Mouse (Mus musculus): Measurements from ENCODE around the gene Brca1. TPM values are rescaled to one million over a fixed set of nuclear protein-coding genes. Genes with fewer than 3 reads are reported as not detected.
A peak's percentile ranks its signal among the peaks of the same experiment; 100 is the strongest.

Brca1 gene
- polyA plus RNA-seq, 1 experiment, result 0.65 TPM

- Histone ChIP-seq H3K4me3 (ENCODE audit: insufficient read depth, low read length) (no peak overlapping the region), H3K4me1 (ENCODE audit: control insufficient read depth, insufficient read depth, low read length) (no peaks in the 10 kb centered on the region), H3K27ac (ENCODE audit: insufficient read depth, low read length) (no peak overlapping the region)
- peak; percentile 49; the same call in 1 of the 2 replicates for TF ChIP-seq CTCF (IDR thresholded peaks at IDR 0.05; ENCODE audit: extremely low read depth, insufficient read depth, low read length)
- no peak for TF ChIP-seq POLR2A (IDR thresholded peaks at IDR 0.05; ENCODE audit: extremely low read depth, insufficient read depth, low read length)
Observed at GRCm38 (mm10) chr11:101518937-101519336, 32.8 kb downstream of the Brca1 start.

DNA sequence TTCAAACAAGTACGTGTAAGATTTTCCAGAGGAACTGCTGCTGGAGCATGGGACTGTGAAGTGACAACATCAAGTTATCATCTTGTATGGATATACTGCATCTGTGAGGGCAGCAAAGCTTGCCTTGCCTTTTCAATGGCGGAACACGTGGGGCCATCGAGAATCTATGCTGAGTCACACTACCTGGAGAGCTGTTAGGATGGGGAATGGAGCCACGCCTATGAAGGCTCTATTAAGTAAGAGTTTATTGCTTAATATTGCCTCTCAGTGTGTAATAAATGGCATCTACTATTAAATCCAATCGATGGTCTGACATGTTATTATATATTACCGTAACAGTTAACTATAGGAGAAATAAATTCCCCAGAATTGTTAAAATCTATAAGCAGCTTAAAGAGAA is 44.7 kb downstream of the Brca1 start:
- Histone ChIP-seq H3K27ac (ENCODE audit: insufficient read depth, low read length) (no peak overlapping the region), H3K4me3 (ENCODE audit: insufficient read depth, low read length) (no peak overlapping the region), H3K4me1 (ENCODE audit: control insufficient read depth, insufficient read depth, low read length) (no peaks in the 10 kb centered on the region)
- TF ChIP-seq CTCF (IDR thresholded peaks at IDR 0.05; ENCODE audit: extremely low read depth, insufficient read depth, low read length), result no peak
- no peak for TF ChIP-seq POLR2A (IDR thresholded peaks at IDR 0.05; ENCODE audit: extremely low read depth, insufficient read depth, low read length)

DNA sequence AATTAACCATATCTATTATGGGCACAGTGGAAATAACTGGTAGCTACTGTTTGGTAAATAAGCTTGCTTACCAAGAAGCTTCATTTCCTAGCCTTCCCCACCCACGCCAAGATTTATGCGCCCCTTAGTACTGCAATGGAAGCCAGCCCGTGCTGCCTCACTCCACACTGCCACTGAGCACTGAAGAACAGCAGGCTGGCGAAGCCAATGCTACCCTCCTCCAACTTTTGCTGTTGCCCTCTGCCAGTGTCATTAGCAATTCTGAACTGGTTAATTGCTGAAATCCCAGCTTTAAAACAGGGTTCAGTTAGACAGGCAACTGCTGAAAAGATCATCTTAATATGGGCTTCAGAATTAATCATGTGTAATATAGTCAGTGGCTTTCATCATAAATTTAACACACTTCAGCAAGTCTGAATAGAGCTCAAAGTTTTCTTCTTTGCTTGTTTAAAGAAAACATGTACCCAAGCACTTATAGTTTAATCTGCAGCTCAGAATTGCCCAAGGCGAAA is 45.4 kb downstream of the Brca1 start:
- no peak overlapping the region for H3K27ac ChIP-seq (ENCODE audit: insufficient read depth, low read length)

GRCm38 (mm10) chr11:101486126-101486525 is 65.6 kb downstream of the Brca1 start:
- Histone ChIP-seq H3K27ac (ENCODE audit: insufficient read depth, low read length) (no peak overlapping the region), H3K4me1 (ENCODE audit: control insufficient read depth, insufficient read depth, low read length) (no peaks in the 10 kb centered on the region), H3K4me3 (ENCODE audit: insufficient read depth, low read length) (no peak overlapping the region)
- TF ChIP-seq POLR2A (IDR thresholded peaks at IDR 0.05; ENCODE audit: extremely low read depth, insufficient read depth, low read length) (no peak), CTCF (IDR thresholded peaks at IDR 0.05; ENCODE audit: extremely low read depth, insufficient read depth, low read length) (no peak)

More for the DNA sequence above, 45.4 kb downstream of the Brca1 start:
- Histone ChIP-seq H3K4me3 (ENCODE audit: insufficient read depth, low read length) (no peak overlapping the region), H3K4me1 (ENCODE audit: control insufficient read depth, insufficient read depth, low read length) (no peaks in the 10 kb centered on the region)
- TF ChIP-seq POLR2A (IDR thresholded peaks at IDR 0.05; ENCODE audit: extremely low read depth, insufficient read depth, low read length) (no peak), CTCF (IDR thresholded peaks at IDR 0.05; ENCODE audit: extremely low read depth, insufficient read depth, low read length) (no peak)

DNA sequence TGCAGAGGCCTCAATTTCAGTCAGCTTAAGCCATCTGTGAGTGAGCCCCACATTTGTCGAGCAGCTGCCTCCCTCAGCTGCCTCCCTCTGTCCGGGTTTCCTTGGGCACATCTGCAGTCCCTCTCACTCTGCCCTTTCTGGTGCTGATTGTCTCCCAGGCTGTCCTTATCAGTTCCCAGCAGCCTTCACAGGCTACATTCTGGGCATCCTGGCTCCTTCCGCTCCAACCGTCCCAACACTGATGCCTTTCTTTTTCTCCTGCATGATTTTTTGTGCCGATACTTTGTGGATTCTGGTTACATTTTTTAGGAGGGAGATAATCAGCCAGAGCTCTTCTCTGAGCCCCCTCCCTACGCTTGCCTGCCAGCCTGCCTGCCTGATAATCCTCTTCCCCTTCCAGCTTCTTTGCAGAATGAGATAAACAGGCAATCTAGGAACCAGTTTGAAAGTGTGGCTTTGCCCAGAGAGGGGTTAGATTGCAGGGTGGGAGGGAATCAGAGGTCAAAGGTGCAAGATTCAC is 66.2 kb downstream of the Brca1 start:
- Histone ChIP-seq H3K4me3 (ENCODE audit: insufficient read depth, low read length) (no peak overlapping the region), H3K27ac (ENCODE audit: insufficient read depth, low read length) (no peak overlapping the region), H3K4me1 (ENCODE audit: control insufficient read depth, insufficient read depth, low read length) (no peaks in the 10 kb centered on the region)
- TF ChIP-seq CTCF (IDR thresholded peaks at IDR 0.05; ENCODE audit: extremely low read depth, insufficient read depth, low read length) (no peak), POLR2A (IDR thresholded peaks at IDR 0.05; ENCODE audit: extremely low read depth, insufficient read depth, low read length) (no peak)

- Histone ChIP-seq H3K4me3 (ENCODE audit: insufficient read depth, low read length) (no peak overlapping the region), H3K4me1 (ENCODE audit: control insufficient read depth, insufficient read depth, low read length) (no peaks in the 10 kb centered on the region), H3K27ac (ENCODE audit: insufficient read depth, low read length) (no peak overlapping the region)
- TF ChIP-seq POLR2A (IDR thresholded peaks at IDR 0.05; ENCODE audit: extremely low read depth, insufficient read depth, low read length), result no peak
Observed at GRCm38 (mm10) chr11:101484814-101485213, 66.9 kb downstream of the Brca1 start.

DNA sequence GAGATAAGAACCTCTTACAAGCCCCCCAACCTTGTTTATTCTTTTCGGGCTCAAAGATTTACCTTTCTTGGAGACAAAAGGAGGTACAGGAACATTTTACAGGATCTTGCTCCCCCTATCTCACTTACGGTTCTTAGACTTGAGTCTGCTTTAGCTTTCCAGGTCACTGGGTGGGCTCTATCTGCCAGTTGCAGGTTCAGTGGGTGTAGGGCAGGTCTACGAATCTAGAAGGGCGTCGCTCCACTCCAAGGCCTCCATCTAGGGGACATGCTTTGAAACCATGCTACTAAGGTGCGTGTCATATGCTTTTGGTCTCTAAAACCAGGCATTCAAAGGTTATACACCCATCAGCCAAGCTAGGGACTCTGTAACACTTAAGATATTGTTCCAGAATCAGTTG is 67.5 kb downstream of the Brca1 start:
- no peak overlapping the region for H3K27ac ChIP-seq (ENCODE audit: insufficient read depth, low read length)
- no peaks in the 10 kb centered on the region for H3K4me1 ChIP-seq (ENCODE audit: control insufficient read depth, insufficient read depth, low read length)
- H3K4me3 ChIP-seq (ENCODE audit: insufficient read depth, low read length), result no peak overlapping the region
- TF ChIP-seq POLR2A (IDR thresholded peaks at IDR 0.05; ENCODE audit: extremely low read depth, insufficient read depth, low read length), result no peak
- TF ChIP-seq CTCF (IDR thresholded peaks at IDR 0.05; ENCODE audit: extremely low read depth, insufficient read depth, low read length), result no peak

- Histone ChIP-seq H3K4me3 (ENCODE audit: insufficient read depth, low read length) (no peak overlapping the region), H3K4me1 (ENCODE audit: control insufficient read depth, insufficient read depth, low read length) (no peaks in the 10 kb centered on the region), H3K27ac (ENCODE audit: insufficient read depth, low read length) (no peak overlapping the region)
- no peak for TF ChIP-seq POLR2A (IDR thresholded peaks at IDR 0.05; ENCODE audit: extremely low read depth, insufficient read depth, low read length)
- no peak for TF ChIP-seq CTCF (IDR thresholded peaks at IDR 0.05; ENCODE audit: extremely low read depth, insufficient read depth, low read length)
Observed at GRCm38 (mm10) chr11:101483804-101484203, 68.0 kb downstream of the Brca1 start.

DNA sequence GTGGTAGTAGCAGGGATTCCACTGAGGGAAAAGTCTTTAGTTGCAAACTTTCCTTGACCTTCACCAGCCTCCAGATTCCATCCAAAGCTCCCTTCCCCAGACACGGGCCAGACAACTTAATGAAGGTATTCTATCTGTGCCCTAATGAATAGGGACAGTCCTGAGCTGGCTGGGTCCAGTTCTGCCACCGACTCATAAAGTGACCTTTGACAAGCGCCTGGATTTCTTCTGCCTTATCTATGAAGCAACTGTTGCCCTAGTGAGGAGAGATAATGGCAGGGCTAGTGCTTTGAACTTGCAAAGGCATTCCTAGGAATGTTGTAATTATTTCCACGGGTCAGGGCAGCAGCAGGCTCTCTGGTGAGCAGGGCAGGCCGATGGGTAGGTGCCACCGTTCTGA is 70.8 kb downstream of the Brca1 start:
- TF ChIP-seq POLR2A (IDR thresholded peaks at IDR 0.05; ENCODE audit: extremely low read depth, insufficient read depth, low read length) (no peak), CTCF (IDR thresholded peaks at IDR 0.05; ENCODE audit: extremely low read depth, insufficient read depth, low read length) (no peak)
- Histone ChIP-seq H3K4me1 (ENCODE audit: control insufficient read depth, insufficient read depth, low read length) (no peaks in the 10 kb centered on the region), H3K4me3 (ENCODE audit: insufficient read depth, low read length) (no peak overlapping the region), H3K27ac (ENCODE audit: insufficient read depth, low read length) (no peak overlapping the region)

DNA sequence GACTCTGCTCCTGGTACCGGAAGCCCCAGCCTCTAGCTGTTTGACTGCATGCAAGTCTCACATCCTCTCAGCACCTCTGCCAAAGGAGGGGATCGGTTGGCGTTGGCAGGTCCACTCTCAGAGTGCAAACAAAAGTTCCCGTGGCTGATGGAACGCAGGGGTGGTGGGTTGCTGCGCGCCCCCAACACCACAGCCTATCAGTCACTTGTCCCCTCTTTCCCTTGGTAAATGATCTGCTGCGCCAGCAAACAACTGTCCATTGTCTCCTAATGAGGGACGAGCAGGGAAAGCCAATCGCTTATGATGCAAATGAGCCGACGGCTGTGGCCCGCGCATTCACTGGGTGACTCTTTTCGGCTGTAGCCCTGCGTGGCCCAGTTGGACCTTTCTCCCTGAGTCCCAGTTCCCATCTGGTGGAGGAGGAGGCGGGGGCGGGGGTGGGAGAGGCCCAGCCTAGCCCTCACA is 72.6 kb downstream of the Brca1 start:
- Histone ChIP-seq H3K4me1 (ENCODE audit: control insufficient read depth, insufficient read depth, low read length) (no peaks in the 10 kb centered on the region), H3K27ac (ENCODE audit: insufficient read depth, low read length) (no peak overlapping the region), H3K4me3 (ENCODE audit: insufficient read depth, low read length) (no peak overlapping the region)
- TF ChIP-seq POLR2A (IDR thresholded peaks at IDR 0.05; ENCODE audit: extremely low read depth, insufficient read depth, low read length) (no peak), CTCF (IDR thresholded peaks at IDR 0.05; ENCODE audit: extremely low read depth, insufficient read depth, low read length) (no peak)

All from cortical plate, adult 2 months (tissue).